In the genomic region with DNA sequence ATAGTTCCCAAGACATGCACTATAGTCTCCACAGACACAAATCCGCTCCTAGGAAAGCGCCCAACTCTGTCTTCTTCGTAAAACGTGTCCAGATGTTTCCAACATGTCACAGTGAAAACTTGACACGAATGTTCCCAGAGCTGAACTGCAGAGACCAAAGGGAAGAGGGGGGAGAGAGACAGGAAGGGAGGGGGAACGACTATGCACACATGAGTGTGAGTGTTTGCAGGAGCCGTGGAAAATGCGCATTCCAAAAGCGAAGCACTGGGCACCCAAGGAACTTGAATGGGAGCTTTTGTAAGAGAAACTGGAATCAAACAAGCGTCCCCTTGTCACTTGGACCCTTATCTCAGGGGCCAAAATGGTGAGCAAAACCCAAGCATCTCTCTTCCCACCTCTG, we compare ENCODE assay signal across 10 mouse cellular contexts.
DNase-seq lines count a peak whose midpoint lies in the region; ATAC-seq lines count a peak whose summit lies in the region.
"Had no signal": no experiment of that assay in that cellular context is flagged by ENCODE, and none has a peak within 500 bp of the region (broad histone marks: within the 10 kb centered on the region; RNA-seq: fewer than 3 reads in every experiment).

No protein-coding gene starts in this region.

- peak overlapping the region; percentile 31 for H3K4me2 ChIP-seq in lung, embryonic 16.5 days (ENCODE audit: low read depth, low read length)
- H3K4me2 ChIP-seq in hindbrain, embryonic 11.5 days (replicated peaks; ENCODE audit: low read depth, low read length), result no peak overlapping the region
- no peak overlapping the region for H3K4me2 ChIP-seq in neural tube, embryonic 11.5 days (ENCODE audit: low read depth)

- H3K36me3 ChIP-seq in lung, embryonic 16.5 days (ENCODE audit: control insufficient read depth, insufficient read depth, low read length), result no peaks in the 10 kb centered on the region
- H3K36me3 ChIP-seq in hindbrain, embryonic 11.5 days (ENCODE audit: control insufficient read depth, insufficient read depth, low read length), result no peaks in the 10 kb centered on the region
- H3K36me3 ChIP-seq in neural tube, embryonic 11.5 days (ENCODE audit: control insufficient read depth, insufficient read depth, low read length), result no peaks in the 10 kb centered on the region

- peak; percentile 83 for ATAC-seq in lung, embryonic 16.5 days (ENCODE audit: low read depth)
- no peak for ATAC-seq in hindbrain, embryonic 11.5 days (ENCODE audit: low FRiP score)
- no peak for ATAC-seq in neural tube, embryonic 11.5 days (ENCODE audit: insufficient read depth, low FRiP score, low TSS enrichment)
- no peak for ATAC-seq in megakaryocyte-erythroid progenitor cell, adult 5-6 weeks (replicated peaks; ENCODE audit: low FRiP score, low TSS enrichment, poor library complexity, severe bottlenecking)

- no peak for DNase-seq in lung, postnatal 25 days (ENCODE audit: low spot score)
- DNase-seq in forelimb bud, embryonic 11.5 days (ENCODE audit: low read depth, low spot score), result peak; percentile 58
- peak; percentile 25 for DNase-seq in hindbrain, embryonic 11.5 days (ENCODE audit: low spot score)
- DNase-seq in neural tube, embryonic 11.5 days (ENCODE audit: low spot score), result peak; percentile 42
- DNase-seq in spleen, adult 18-20 months, result no peak
- DNase-seq in gastrocnemius, postnatal 10 days, result no peak
- DNase-seq: kidney, postnatal 36 days had no signal

- peaks cover 5% of the 10 kb centered on the region; the same call in 1 of the 2 replicates for H3K4me1 ChIP-seq in lung, embryonic 16.5 days (replicated peaks; ENCODE audit: control insufficient read depth, insufficient read depth, low read length)
- no peaks in the 10 kb centered on the region for H3K4me1 ChIP-seq in hindbrain, embryonic 11.5 days (replicated peaks; ENCODE audit: control insufficient read depth, insufficient read depth, low read length)
- H3K4me1 ChIP-seq in neural tube, embryonic 11.5 days (ENCODE audit: control insufficient read depth, insufficient read depth, low read length), result peaks cover 5% of the 10 kb centered on the region; the same call in 1 of the 2 replicates

- WGBS in lung, embryonic 16.5 days, result 17% methylated on average over 10 of the region's 10 CpGs
- 49% methylated on average over 10 of the region's 10 CpGs for WGBS in hindbrain, embryonic 11.5 days
- 31% methylated on average over 10 of the region's 10 CpGs for WGBS in neural tube, embryonic 11.5 days

- H3K27ac ChIP-seq in lung, embryonic 16.5 days (ENCODE audit: low read length), result 0 out of 2 replicates have a peak overlapping the region, but pooled peaks have one; percentile 36
- H3K27ac ChIP-seq in hindbrain, embryonic 11.5 days (ENCODE audit: low read depth, low read length), result no peak overlapping the region
- peak overlapping the region; percentile 24; the same call in 1 of the 2 replicates for H3K27ac ChIP-seq in neural tube, embryonic 11.5 days (ENCODE audit: low read depth, low read length)

- no peak overlapping the region for H3K9ac ChIP-seq in lung, embryonic 16.5 days (ENCODE audit: low read length)
- H3K9ac ChIP-seq in hindbrain, embryonic 11.5 days (ENCODE audit: low read depth, low read length), result no peak overlapping the region
- H3K9ac ChIP-seq in neural tube, embryonic 11.5 days (ENCODE audit: low read length), result no peak overlapping the region

- H3K4me3 ChIP-seq in lung, embryonic 16.5 days (ENCODE audit: low read length), result no peak overlapping the region
- no peak overlapping the region for H3K4me3 ChIP-seq in hindbrain, embryonic 11.5 days (ENCODE audit: low read depth, low read length)
- no peak overlapping the region for H3K4me3 ChIP-seq in neural tube, embryonic 11.5 days (ENCODE audit: low read depth, low read length)

- no peaks in the 10 kb centered on the region for H3K9me3 ChIP-seq in lung, embryonic 16.5 days (ENCODE audit: control insufficient read depth, low read length)
- H3K9me3 ChIP-seq in hindbrain, embryonic 11.5 days (ENCODE audit: control insufficient read depth, low read length), result no peaks in the 10 kb centered on the region
- no peaks in the 10 kb centered on the region for H3K9me3 ChIP-seq in neural tube, embryonic 11.5 days (ENCODE audit: control insufficient read depth, low read length)

- no peaks in the 10 kb centered on the region for H3K27me3 ChIP-seq in lung, embryonic 16.5 days (ENCODE audit: control insufficient read depth, insufficient read depth, low read depth, low read length)
- no peaks in the 10 kb centered on the region for H3K27me3 ChIP-seq in hindbrain, embryonic 11.5 days (ENCODE audit: control insufficient read depth, insufficient read depth, low read length)
- no peaks in the 10 kb centered on the region for H3K27me3 ChIP-seq in neural tube, embryonic 11.5 days (ENCODE audit: control insufficient read depth, insufficient read depth, low read length)
- H3K27me3 ChIP-seq: CH12.LX had no signal

Comparison
In these comparisons a context has a peak if more than half of its experiments do, and no peak if none do; other contexts are left out.
1. DNase-seq: peak in forelimb bud, embryonic 11.5 days (single experiment), hindbrain, embryonic 11.5 days (single experiment) and neural tube, embryonic 11.5 days (single experiment); none in lung, postnatal 25 days (single experiment), spleen, adult 18-20 months (0 of 2) and gastrocnemius, postnatal 10 days (single experiment).